Mouse (Mus musculus) gastrocnemius, adult 2 months (tissue): Measurements from ENCODE around the gene Cacng8. TPM values are rescaled to one million over a fixed set of nuclear protein-coding genes. Genes with fewer than 3 reads are reported as not detected.

Experiments
- DNase-seq: peaks from one replicate; pipeline ENCODE4 v3.0.0; 2022
- H3K27ac ChIP-seq: fragments of 200-600 bp; 2 replicates; pipeline ENCODE4 v1.8.1; 2022; ENCODE audit warnings: mild to moderate bottlenecking
- H3K4me3 ChIP-seq: fragments of 200-600 bp; 2 replicates; pipeline ENCODE4 v1.8.1; 2022; ENCODE audit warnings: mild to moderate bottlenecking, moderate library complexity
- CTCF ChIP-seq: fragments of 200-600 bp; IDR thresholded peaks from 2 replicates; pipeline ENCODE4 v1.8.1; 2022; ENCODE audit warnings: antibody characterized with exemption, mild to moderate bottlenecking, moderate library complexity
- intact Hi-C: fragments of 180-260 bp; cut with DNase I; formaldehyde crosslinking; loops from one replicate; pipeline ENCODE4 v1.15.1; 2025
- total RNA-seq, 2 experiments: library from RNA; stranded (reverse); gene quantifications; 2 replicates each; pipeline ENCODE4 v1.2.3; 2021

Gene Cacng8
- total RNA-seq, 2 experiments from 2014 or later: not detected

GRCm38 (mm10) chr7:3423430-3423829 lies 32.9 kb downstream of the Cacng8 start:
- intact Hi-C loops: no loop called here
- Histone ChIP-seq H3K27ac (peak overlapping the region; percentile 95), H3K4me3 (peak overlapping the region; percentile 75)
- DNase-seq: peak; percentile 84
- TF ChIP-seq CTCF: no peak

GRCm38 (mm10) chr7:3423895-3424294 lies 33.4 kb downstream of the Cacng8 start, which contains the start of gene Cacng6:
Gene Cacng6 (plus strand): TSS chr7:3424195.
- no peak for DNase-seq
- Histone ChIP-seq H3K4me3 (peak within 1 kb of the TSS; percentile 75), H3K27ac (peak within 1 kb of the TSS; percentile 95)
- TF ChIP-seq CTCF: no peak
- intact Hi-C loops: no loop called here

- no peak for TF ChIP-seq CTCF
- intact Hi-C loops: no loop called here
- DNase-seq: no peak
- Histone ChIP-seq H3K27ac (peak overlapping the region; percentile 95), H3K4me3 (peak overlapping the region; percentile 75)
Observed at GRCm38 (mm10) chr7:3425141-3425540, 34.7 kb downstream of the Cacng8 start.

- Histone ChIP-seq H3K27ac (no peak overlapping the region), H3K4me3 (no peak overlapping the region)
- no peak for TF ChIP-seq CTCF
- DNase-seq: no peak
- intact Hi-C loops: no loop called here
Observed at GRCm38 (mm10) chr7:3430161-3430560, 39.7 kb downstream of the Cacng8 start.

- DNase-seq: no peak
- Histone ChIP-seq H3K4me3 (no peak overlapping the region), H3K27ac (no peak overlapping the region)
- no peak for TF ChIP-seq CTCF
- intact Hi-C loops: no loop called here
Observed at GRCm38 (mm10) chr7:3432066-3432465, 41.6 kb downstream of the Cacng8 start.

GRCm38 (mm10) chr7:3437941-3438340 lies 47.5 kb downstream of the Cacng8 start:
- TF ChIP-seq CTCF: no peak
- intact Hi-C loops: no loop called here
- Histone ChIP-seq H3K27ac (no peak overlapping the region), H3K4me3 (no peak overlapping the region)
- no peak for DNase-seq

GRCm38 (mm10) chr7:3439984-3440383 lies 49.5 kb downstream of the Cacng8 start:
- Histone ChIP-seq H3K27ac (no peak overlapping the region), H3K4me3 (no peak overlapping the region)
- intact Hi-C loops: no loop called here
- no peak for DNase-seq
- peak; percentile 10; the same call in 1 of the 2 replicates for TF ChIP-seq CTCF

GRCm38 (mm10) chr7:3440526-3440925 lies 50.0 kb downstream of the Cacng8 start:
- TF ChIP-seq CTCF: no peak
- no peak for DNase-seq
- intact Hi-C loops: no loop called here
- no peak overlapping the region for H3K4me3 ChIP-seq
- H3K27ac ChIP-seq: no peak overlapping the region

GRCm38 (mm10) chr7:3442476-3443062 lies 52.1 kb downstream of the Cacng8 start:
- no peak for DNase-seq
- no peak overlapping the region for H3K4me3 ChIP-seq
- no peak for TF ChIP-seq CTCF
- no peak overlapping the region for H3K27ac ChIP-seq
- intact Hi-C loops: no loop called here

- H3K4me3 ChIP-seq: no peak overlapping the region
- TF ChIP-seq CTCF: no peak
- H3K27ac ChIP-seq: no peak overlapping the region
- DNase-seq: no peak
- intact Hi-C loops: loop anchor here (5.0 kb wide), 1 partner anchor 67 kb away; no protein-coding TSS in a partner anchor
Observed at GRCm38 (mm10) chr7:3444678-3445077, 54.2 kb downstream of the Cacng8 start.

GRCm38 (mm10) chr7:3446584-3446983 lies 56.1 kb downstream of the Cacng8 start:
- DNase-seq: no peak
- Histone ChIP-seq H3K4me3 (no peak overlapping the region), H3K27ac (no peak overlapping the region)
- intact Hi-C loops: loop anchor here (5.0 kb wide), 1 partner anchor 69 kb away; no protein-coding TSS in a partner anchor
- TF ChIP-seq CTCF: no peak

- Histone ChIP-seq H3K27ac (no peak overlapping the region), H3K4me3 (no peak overlapping the region)
- TF ChIP-seq CTCF: no peak
- no peak for DNase-seq
- intact Hi-C loops: loop anchor here (5.0 kb wide), 1 partner anchor 70 kb away; no protein-coding TSS in a partner anchor
Observed at GRCm38 (mm10) chr7:3447026-3447425, 56.5 kb downstream of the Cacng8 start.

- peak; percentile 81 for DNase-seq
- peak overlapping the region; percentile 40; the same call in 1 of the 2 replicates for H3K4me3 ChIP-seq
- intact Hi-C loops: loop anchor here (1.0 to 5.0 kb wide), 4 partner anchors 34 to 226 kb away; no protein-coding TSS in a partner anchor
- TF ChIP-seq CTCF: peak; percentile 94
- no peak overlapping the region for H3K27ac ChIP-seq
Observed at GRCm38 (mm10) chr7:3448737-3449454, 58.4 kb downstream of the Cacng8 start.

- Histone ChIP-seq H3K4me3 (no peak overlapping the region), H3K27ac (no peak overlapping the region)
- intact Hi-C loops: no loop called here
- TF ChIP-seq CTCF: no peak
- DNase-seq: no peak
Observed at GRCm38 (mm10) chr7:3450671-3451070, 60.2 kb downstream of the Cacng8 start.
